Mouse (Mus musculus): ENCODE measurements around the gene Mtmr3.

Mtmr3 gene

DNA sequence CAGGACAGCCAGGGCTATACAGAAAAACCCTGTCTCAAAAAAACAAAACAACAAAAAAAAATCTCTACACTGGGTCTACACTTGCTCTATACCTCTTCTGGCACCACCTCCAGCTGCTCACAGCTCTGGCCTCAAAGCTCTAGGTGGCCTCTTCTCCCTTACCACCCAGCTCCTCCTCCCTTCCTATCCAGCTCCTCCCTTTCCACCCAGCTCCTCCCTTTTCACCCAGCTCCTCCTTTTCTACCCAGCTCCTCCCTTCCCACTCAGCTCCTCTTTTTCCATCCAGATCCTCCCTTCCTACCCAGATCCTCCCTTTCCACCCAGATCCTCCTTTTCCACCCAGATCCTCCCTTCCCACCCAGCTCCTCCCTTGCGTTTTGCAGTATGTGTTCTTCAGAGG is 127.2 kb downstream of the Mtmr3 start:
- DNase-seq (ENCODE audit: low read depth, low spot score): no peak

DNA sequence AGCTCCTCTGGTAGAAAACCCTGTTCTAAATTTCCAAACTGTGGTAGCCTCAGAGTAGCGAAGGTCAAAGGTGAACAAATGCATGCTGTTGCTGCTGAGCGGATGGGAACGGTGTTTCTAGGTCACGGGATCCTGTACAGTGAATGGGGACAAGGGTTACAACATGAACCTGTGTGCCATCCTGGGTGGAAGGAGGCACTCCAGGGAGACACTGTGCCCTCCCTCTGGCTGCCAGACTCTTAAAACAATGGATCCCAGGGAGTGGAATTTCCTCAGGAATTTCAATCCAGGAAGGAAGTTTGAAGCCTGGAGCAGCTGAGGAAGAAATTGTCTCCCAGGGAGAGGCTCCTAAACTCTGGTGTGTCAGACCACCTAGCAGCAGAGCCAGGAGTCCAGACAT is 128.5 kb downstream of the Mtmr3 start:
- DNase-seq (ENCODE audit: low read depth, low spot score): no peak

DNA sequence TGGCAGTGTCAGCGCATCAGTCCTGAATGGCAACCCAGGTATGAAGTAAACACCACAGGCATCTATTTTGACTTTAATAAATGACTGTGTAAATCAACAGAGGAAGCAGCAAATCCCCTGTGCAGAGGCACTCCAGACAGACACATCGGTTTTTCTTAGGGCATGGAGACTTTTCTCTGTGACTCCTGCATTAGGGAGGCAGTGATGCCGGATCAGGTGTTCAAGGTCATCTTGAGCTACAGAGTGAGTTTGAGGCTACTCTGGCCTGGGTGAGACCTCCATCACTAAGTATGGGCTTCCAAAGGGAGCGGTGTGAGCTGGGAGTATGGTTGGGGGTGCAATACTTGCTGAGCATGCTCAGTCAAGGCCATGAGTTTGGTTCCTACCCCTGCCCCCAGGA is 130.0 kb downstream of the Mtmr3 start:
- no peak for DNase-seq (ENCODE audit: low read depth, low spot score)

DNA sequence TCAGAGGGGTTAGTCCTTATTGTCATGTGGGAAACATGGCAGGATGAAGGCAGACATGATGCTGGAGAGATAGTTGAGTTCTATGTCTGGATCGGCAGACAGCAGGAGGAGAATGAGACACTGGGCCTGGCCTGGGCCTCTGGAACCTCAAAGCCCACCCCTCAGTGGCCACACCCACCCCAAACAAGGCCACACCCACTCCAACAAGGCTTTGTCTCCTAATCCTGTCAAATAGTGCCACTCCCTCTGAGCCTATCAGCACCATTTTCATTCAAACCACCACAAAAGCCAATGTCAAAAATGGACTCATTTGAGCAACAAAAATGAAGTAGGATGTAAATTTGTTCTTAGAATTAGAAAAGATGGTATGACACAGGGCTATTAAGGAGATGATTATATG is 130.5 kb downstream of the Mtmr3 start:
- DNase-seq (ENCODE audit: low read depth, low spot score): no peak

DNA sequence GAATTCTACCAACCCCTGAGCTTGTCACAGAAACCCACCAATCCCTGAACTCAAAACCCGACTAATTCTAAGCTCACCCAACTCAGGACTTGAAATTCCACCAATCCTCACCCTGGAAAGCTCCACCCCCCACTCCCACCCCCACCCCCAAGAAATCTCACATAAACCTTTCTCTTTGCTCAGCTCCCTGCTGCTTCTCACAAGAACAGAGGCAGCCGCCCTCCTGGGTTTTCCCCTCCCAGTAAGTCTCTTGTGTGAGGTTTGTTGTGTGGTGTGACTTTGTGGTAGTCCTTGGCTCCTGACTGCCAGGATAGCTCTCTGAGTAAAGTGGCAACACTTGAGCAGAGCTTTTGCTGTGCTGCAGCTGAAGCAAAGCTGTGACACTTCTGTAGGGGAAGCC is 131.8 kb downstream of the Mtmr3 start:
- no peak for DNase-seq (ENCODE audit: low read depth, low spot score)

DNA sequence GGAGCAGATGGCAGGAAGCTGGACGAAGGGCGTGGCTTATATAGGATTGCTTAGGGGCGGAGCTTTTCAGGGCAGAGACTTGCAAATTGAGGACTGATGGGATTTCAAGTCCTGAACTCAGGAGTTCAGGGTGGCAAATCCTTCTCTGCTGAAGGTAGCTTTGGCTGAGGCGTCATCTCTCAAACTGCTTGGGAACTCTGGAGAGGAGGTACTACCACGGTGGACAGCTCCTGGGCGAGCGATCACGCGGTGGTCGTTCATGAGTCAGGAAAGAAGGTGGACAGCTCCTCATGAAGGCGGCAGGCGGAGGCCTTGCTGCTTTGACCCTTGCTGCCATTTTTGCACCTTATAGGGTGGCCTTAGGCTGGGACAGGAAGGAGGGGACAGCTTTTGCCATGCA is 133.5 kb downstream of the Mtmr3 start:
- no peak for DNase-seq (ENCODE audit: low read depth, low spot score)

DNA sequence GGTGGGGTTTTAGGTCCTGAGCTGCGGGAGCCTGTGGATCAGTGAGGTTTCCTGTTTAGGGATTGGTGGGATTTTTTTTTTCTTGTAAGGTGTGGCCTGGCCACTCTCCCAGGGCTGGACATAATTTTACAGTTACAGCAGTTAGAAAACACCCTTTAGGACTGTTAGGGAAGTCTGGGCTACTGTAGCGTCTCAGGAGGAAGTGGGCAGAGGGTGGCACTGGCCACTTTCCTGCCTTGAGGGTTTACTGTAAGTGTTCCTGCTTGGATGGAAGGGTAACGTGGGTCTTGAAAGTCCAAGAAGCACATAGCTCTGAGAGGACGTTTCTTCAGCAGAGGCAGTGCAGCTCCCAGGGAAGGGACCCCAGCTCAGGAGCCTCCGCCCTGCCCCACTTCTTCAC is 134.0 kb downstream of the Mtmr3 start:
- no peak for DNase-seq (ENCODE audit: low read depth, low spot score)

DNA sequence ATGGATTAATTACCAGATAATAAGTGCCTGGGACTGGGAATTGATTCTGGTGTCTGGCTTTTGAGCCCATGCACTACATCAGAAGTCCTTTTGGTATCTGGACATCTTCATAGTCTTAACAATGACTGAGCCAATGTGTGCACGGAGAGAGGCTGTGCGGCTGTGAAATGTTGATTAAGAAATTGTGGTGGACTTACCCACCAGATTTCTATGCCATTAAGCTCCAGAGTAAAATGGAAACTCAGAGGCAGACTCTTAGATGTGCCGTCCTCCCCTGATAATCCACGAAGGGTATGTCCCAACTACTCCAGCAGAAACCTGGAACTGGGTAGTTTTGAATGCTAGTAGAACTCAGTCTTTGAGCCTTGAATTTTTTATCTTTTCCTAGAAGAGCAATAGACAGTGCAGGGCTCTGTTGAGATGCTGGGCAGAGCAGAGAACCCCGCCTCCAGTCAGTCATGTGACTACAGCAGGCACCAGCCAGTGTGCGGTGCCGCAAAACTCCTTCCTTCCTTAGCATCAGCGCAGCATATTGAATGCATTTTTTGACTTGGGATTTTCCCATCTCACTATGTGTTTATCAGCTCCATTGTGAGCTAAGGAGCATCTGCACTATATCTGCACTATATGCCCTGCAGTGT is 139.6 kb downstream of the Mtmr3 start:
- DNase-seq (ENCODE audit: low read depth, low spot score): no peak

DNA sequence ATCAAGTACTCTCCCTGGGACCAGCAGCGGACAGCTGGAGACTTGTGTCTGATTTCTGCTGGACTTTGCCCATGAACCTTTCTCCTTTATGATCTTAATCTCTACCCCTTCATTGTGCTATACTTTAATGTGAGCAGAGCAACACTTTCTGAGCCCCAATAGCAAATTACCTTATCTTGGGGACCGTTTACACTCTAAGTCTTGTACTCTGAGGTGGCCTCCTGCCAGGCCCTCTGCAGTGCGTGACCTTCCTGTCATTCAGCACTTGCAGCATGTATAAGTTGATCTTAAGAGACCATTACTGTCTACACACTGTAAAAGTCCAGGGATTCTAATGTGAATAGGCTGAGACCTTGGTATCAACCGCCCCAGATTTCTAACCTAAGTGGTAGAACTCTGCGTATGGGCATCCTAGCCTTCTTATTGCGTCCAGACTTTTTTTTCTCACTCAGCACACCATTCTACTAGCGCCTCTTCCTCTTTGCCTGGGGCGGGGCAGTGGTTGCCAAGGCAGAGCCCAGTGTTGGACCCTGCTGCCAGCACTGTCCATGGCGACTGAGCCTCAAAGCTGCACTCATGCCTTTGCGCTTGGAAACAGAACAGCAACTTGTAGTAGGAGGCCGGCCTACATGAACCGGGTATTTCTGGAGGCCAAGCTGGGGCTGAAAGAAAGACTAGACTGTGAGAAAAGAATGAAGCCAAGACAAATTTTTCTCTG is 142.0 kb downstream of the Mtmr3 start:
- DNase-seq (ENCODE audit: low read depth, low spot score): no peak

DNA sequence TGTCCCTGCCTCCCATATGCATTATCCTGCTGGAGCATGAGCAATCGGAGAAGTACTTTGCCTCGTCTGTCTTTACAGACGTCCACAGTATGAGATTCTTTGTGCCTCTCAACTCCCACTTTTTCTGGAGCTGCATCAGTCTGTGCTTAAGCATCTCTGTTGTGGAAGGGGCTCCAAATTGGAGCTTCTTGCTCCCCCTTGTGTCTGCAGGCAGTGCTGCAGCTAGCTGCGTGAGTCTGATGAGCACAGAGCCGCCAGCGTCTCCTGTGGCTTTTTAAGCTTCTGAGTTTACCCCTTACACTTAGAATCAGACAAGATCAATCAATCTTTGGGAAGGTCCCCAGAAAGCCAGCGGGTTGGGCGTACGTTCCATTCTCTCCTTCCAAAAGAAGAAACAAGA is 143.5 kb downstream of the Mtmr3 start:
- no peak for DNase-seq (ENCODE audit: low read depth, low spot score)

DNA sequence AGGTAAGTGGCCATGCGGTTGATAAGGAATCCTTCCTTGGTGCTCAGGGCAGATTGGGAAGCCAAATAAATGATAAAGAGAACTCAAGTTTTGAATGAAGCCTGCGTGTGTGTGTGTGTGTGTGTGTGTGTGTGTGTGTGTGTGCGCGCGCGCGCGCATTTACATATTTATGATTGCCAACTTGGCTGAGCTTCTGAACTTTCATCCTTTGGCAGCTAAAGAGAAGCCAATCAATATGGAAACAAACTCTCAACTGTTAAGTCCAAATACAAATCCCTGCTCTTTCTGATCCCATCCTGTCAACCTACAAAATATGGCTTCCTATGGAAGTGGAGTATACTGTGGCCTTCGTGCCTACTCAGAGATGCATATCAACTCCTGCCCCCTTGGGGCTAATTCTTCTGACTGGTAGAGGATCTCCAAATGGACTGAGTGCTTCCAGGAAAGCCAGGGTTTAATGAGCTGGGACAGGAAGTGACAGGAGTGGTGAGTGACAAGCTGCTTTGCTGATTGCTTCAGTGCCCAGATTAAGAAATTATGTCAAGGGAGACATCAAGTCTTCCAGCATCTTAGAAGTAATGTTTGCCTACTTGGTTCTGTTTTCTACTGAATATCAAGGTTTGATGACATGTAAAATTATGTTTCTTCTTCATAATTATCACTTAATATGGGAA is 148.3 kb downstream of the Mtmr3 start:
- no peak for DNase-seq (ENCODE audit: low read depth, low spot score)

DNA sequence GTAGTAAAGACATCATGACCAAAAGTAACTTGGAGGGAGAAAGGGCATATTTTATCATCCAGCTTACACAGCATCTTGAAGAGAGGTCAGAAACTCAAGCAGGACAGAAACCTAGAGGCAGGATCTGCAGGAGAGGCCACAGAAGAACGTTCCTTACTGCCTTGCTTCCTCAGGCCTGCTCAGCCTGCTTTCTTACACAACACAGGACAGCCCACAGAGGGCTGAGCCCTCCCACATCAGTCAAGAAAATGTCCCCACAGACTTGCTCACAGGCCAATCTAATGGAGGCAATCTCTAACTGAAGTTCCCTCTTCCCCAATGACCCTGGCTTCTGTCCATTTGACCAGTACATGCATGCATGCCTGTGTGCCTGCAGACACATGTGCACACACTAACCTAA is 152.4 kb downstream of the Mtmr3 start:
- DNase-seq (ENCODE audit: low read depth, low spot score): no peak

DNA sequence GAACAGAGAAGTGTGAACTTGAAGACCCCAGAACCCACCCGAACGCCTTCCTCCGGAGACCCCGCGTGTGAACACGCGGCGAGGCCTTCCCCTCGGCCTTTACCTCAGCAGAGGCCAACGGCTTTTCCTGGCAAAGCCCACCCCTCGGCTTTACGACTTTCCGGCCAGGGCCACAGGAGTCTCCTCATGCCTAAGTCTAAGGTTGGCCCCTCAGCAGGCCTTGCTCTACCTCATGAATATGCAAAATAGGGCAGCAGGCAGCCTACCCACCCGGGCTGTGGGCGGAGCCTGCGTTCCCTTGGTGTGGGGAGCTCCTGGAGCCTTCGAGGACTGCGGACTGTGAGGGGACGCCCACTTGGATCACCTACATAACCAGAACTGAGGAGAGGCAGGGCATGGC is 153.7 kb downstream of the Mtmr3 start, which contains the start of gene Hormad2:
Gene Hormad2 (minus strand): TSS at position 128 of the 400 bp plus-strand sequence.
- no peak for DNase-seq (ENCODE audit: low read depth, low spot score)

DNA sequence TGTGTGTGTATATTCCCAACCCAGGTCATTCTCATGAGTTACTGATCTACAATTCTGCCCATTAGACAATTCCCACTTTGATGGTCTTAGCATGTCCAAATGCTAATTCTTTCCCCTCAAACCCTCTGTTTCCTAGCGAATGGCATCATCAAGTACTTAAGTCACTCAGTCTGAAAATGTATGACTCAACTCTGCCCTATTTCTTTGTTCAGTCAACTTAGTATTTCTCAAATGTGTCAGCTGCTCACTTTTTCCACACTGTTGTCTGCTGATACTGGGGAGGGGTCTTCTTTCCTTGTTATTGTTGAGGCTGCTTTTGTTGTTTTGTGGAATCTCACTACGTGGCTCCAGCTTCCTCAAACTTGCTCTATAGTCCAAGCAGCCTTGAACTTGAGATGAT is 156.5 kb downstream of the Mtmr3 start:
- DNase-seq (ENCODE audit: low read depth, low spot score): no peak

DNA sequence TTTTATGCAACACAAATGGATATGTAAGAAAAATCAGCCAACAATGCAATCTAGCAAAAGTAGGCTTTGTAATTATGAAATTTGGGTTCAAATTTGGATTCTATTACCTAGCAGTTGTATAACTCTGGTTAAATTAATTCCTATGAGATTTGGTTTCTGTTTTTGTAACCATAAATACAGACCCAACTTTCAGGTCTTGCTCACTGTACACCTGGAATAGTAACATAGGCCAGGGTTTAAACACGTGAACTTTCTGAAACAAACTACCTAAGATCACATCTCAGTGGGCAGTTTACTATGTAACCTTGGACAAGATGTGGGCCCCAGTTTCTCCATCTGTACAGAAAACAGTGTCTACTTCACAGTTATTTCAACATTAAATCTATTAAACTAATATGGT is 157.3 kb downstream of the Mtmr3 start:
- no peak for DNase-seq (ENCODE audit: low read depth, low spot score)

DNA sequence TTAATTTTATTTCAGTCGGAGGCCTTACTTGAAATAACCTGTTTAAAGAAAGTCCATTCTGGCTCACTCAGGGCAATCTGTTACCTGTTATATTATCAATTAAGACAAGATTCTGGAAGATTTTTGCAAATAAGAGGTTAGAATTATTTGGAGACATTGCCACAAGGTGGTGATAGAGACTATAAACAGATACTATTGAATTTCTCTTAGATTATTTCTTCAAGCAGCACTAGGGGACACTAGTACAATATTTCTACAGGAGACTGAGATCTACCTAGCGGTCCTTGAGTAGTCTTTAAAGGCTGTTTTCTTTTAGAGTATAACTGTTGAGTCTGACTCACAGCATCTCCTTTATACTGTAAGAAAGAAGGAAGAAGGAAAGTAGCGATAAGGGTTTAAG is 158.0 kb downstream of the Mtmr3 start:
- DNase-seq (ENCODE audit: low read depth, low spot score): peak; percentile 22

DNA sequence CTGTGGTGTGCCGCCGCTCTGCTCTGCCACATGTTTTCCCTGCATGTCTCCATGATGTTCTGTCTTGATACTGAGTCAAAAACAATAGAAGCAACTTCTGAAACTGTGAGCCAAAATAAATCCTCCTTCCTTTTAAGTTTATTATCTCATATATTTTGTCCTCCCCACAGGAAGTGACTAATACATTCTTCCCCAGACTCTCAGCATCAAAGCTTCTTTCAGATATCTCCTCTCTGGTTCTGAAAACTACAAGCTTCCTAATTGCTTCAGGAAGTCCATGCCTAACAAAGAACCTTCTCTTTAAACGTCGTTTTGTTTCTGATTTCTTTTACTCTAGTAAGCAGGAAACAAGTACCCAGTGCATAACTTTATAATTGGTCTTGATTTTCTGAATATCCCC is 160.2 kb downstream of the Mtmr3 start:
- no peak for DNase-seq (ENCODE audit: low read depth, low spot score)
